Mouse (Mus musculus) spleen, adult 2 months (tissue): ENCODE results near the gene Atp8a2. TPM values are rescaled to one million over a fixed set of nuclear protein-coding genes. Genes with fewer than 3 reads are reported as not detected.

Experiments
- DNase-seq, 2 experiments: peaks; one replicate each; pipeline versions ENCODE4 v3.0.0 to v3.0.0-alpha.2; 2012 to 2021; ENCODE audit warnings: low spot score in 2 of 2, low read depth in 1 of 2
- H3K27ac ChIP-seq: fragments of 200-500 bp; 2 replicates; pipeline ENCODE4 v1.5.1; 2012; ENCODE audit warnings: low read length, inconsistent platforms; ENCODE audit not compliant: insufficient read depth
- H3K27me3 ChIP-seq: fragments of 200-500 bp; 2 replicates; pipeline ENCODE4 v1.6.1; 2012; ENCODE audit warnings: mild to moderate bottlenecking, moderate library complexity, low read length, inconsistent platforms; ENCODE audit not compliant: control insufficient read depth, insufficient read depth
- H3K36me3 ChIP-seq: fragments of 200-500 bp; 2 replicates; pipeline ENCODE4 v1.6.1; 2012; ENCODE audit warnings: mild to moderate bottlenecking, low read length, inconsistent platforms; ENCODE audit not compliant: control insufficient read depth, insufficient read depth
- H3K4me1 ChIP-seq: fragments of 200-500 bp; 2 replicates; pipeline ENCODE4 v1.6.1; 2011; ENCODE audit warnings: inconsistent platforms; ENCODE audit not compliant: control insufficient read depth, insufficient read depth, insufficient read length
- H3K4me3 ChIP-seq: fragments of 200-500 bp; 2 replicates; pipeline ENCODE4 v1.5.1; 2011; ENCODE audit warnings: mild to moderate bottlenecking, inconsistent platforms; ENCODE audit not compliant: insufficient read depth, insufficient read length; ENCODE audit errors: extremely low read depth
- CTCF ChIP-seq: fragments of 200-500 bp; IDR thresholded peaks from 2 replicates; pipeline ENCODE4 v1.5.1; 2011; ENCODE audit warnings: mild to moderate bottlenecking, inconsistent platforms; ENCODE audit not compliant: insufficient read depth, insufficient read length, insufficient replicate concordance; ENCODE audit errors: extremely low read depth
- POLR2A ChIP-seq: fragments of 200-500 bp; IDR thresholded peaks from 2 replicates; pipeline ENCODE4 v1.6.1; 2011; ENCODE audit warnings: low read depth, low read length, inconsistent platforms
- WGBS: fragments of 180-500 bp; shearing (Covaris S2); methylation state at CpG from one replicate; pipeline ENCODE4 v1.1.7; 2018; 5-methylcytosine and 5-hydroxymethylcytosine counted together
- polyA plus RNA-seq: library from polyadenylated mRNA; depleted of rRNA; stranded (reverse); fragments of >200 nt; gene quantifications from 2 replicates; pipeline ENCODE4 v1.2.3, GENCODE M21; 2012

Atp8a2 gene
- polyA plus RNA-seq, 1 experiment: 0.32 TPM

- no peak for DNase-seq
- H3K27ac ChIP-seq: no peak overlapping the region
- 90% methylated on average over 3 of the region's 3 CpGs for WGBS
- no peak overlapping the region for H3K4me3 ChIP-seq
- no peaks in the 10 kb centered on the region for H3K4me1 ChIP-seq
- no peaks in the 10 kb centered on the region for H3K36me3 ChIP-seq
- no peak for TF ChIP-seq CTCF
- no peak for TF ChIP-seq POLR2A
- no peaks in the 10 kb centered on the region for H3K27me3 ChIP-seq
These were observed 33.6 kb downstream of the Atp8a2 start for GRCm38 (mm10) chr14:60163367-60163766.

GRCm38 (mm10) chr14:60152373-60152772, 44.6 kb downstream of the Atp8a2 start:
- H3K4me3 ChIP-seq: no peak overlapping the region
- TF ChIP-seq CTCF (no peak), POLR2A (no peak)
- H3K27me3 ChIP-seq: no peaks in the 10 kb centered on the region
- no peak overlapping the region for H3K27ac ChIP-seq
- no peak for DNase-seq
- no peaks in the 10 kb centered on the region for H3K36me3 ChIP-seq
- H3K4me1 ChIP-seq: no peaks in the 10 kb centered on the region
- 84% methylated on average over 11 of the region's 11 CpGs for WGBS

DNA sequence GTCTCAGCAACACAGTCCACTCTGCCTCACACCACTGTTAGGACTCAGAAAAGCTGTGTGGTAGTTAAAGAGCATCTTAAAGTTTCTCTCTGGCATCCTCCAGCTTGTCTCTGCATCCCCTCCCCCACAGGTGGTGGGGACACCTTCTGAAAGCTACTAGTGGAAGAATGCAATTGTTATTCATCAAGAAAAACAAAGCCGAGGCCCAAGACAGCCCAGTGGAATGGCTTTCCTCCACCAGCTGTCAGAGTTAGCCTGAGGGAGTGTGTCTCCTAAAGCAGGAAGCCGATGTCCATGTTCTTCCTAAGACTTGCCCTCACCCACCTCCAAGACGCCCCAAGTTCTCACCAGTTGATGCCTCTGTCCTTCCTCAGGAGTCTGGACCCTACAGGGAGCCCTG, 48.1 kb downstream of the Atp8a2 start:
- H3K4me1 ChIP-seq: no peaks in the 10 kb centered on the region
- DNase-seq: no peak
- H3K36me3 ChIP-seq: no peaks in the 10 kb centered on the region
- H3K27me3 ChIP-seq: no peaks in the 10 kb centered on the region
- TF ChIP-seq POLR2A (no peak), CTCF (no peak)
- WGBS: 75% methylated on average over 3 of the region's 3 CpGs
- H3K27ac ChIP-seq: no peak overlapping the region
- no peak overlapping the region for H3K4me3 ChIP-seq

- Histone ChIP-seq H3K27me3 (no peaks in the 10 kb centered on the region), H3K27ac (no peak overlapping the region), H3K4me3 (no peak overlapping the region), H3K36me3 (no peaks in the 10 kb centered on the region), H3K4me1 (no peaks in the 10 kb centered on the region)
- DNase-seq: no peak
- WGBS: 87% methylated on average over 10 of the region's 10 CpGs
- TF ChIP-seq POLR2A (no peak), CTCF (no peak)
These were observed 53.7 kb downstream of the Atp8a2 start for GRCm38 (mm10) chr14:60143234-60143633.

- TF ChIP-seq POLR2A: no peak
- TF ChIP-seq CTCF: no peak
- no peaks in the 10 kb centered on the region for H3K4me1 ChIP-seq
- no peak overlapping the region for H3K27ac ChIP-seq
- no peak overlapping the region for H3K4me3 ChIP-seq
- WGBS: 87% methylated on average over 4 of the region's 4 CpGs
- no peak for DNase-seq
- no peaks in the 10 kb centered on the region for H3K27me3 ChIP-seq
- H3K36me3 ChIP-seq: no peaks in the 10 kb centered on the region
These were observed 58.6 kb downstream of the Atp8a2 start for GRCm38 (mm10) chr14:60138339-60138738.

DNA sequence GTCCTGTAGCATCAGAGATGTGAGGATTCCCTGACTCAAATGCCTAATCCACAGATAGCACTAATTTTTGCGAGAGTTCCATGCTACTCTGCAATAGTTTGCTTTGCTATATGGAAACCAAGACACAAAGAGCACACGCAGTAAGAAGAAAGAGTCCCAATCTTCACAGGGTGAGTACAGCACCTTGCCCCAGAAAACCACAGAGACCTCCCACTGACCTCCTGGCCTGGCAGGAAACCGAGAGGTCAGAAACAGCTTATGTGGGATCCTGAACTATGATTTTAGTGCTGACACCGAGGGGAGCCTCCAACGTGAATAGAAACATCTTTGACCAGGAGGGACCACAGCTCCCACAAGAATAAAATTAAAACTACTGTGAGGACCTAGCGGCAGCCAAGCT, 59.2 kb downstream of the Atp8a2 start:
- TF ChIP-seq CTCF (no peak), POLR2A (no peak)
- whole genome bisulfite sequencing: 28% methylated on average over 6 of the region's 6 CpGs
- Histone ChIP-seq H3K27ac (no peak overlapping the region), H3K4me1 (no peaks in the 10 kb centered on the region), H3K36me3 (no peaks in the 10 kb centered on the region), H3K27me3 (no peaks in the 10 kb centered on the region), H3K4me3 (no peak overlapping the region)
- DNase-seq: no peak

- Histone ChIP-seq H3K27me3 (no peaks in the 10 kb centered on the region), H3K36me3 (no peaks in the 10 kb centered on the region), H3K4me1 (peaks cover 2% of the 10 kb centered on the region; the same call in 1 of the 2 replicates), H3K4me3 (no peak overlapping the region), H3K27ac (no peak overlapping the region)
- TF ChIP-seq POLR2A (no peak), CTCF (no peak)
- DNase-seq: no peak
- 85% methylated on average over 4 of the region's 4 CpGs for WGBS
These were observed 61.2 kb downstream of the Atp8a2 start for GRCm38 (mm10) chr14:60135801-60136200.
